Mouse (Mus musculus) gastrocnemius, postnatal 14 days (tissue): Measurements from ENCODE around the gene Lpar3. TPM values are rescaled to one million over a fixed set of nuclear protein-coding genes. Genes with fewer than 3 reads are reported as not detected.
A peak's percentile ranks its signal among the peaks of the same experiment; 100 is the strongest.

Experiments
- DNase-seq: peaks from one replicate; pipeline ENCODE4 v3.0.0; 2021; ENCODE audit warnings: mixed read lengths
- intact Hi-C: fragments of 180-260 bp; cut with DNase I; formaldehyde crosslinking; loops from one replicate; pipeline ENCODE4 v1.15.1; 2025; ENCODE audit warnings: low total_unique reads
- long read RNA-seq, 2 experiments: library from polyadenylated mRNA; stranded (forward); transcript quantifications; one replicate each; pipeline ENCODE4 v2.0.0; 2021
- total RNA-seq, 2 experiments: library from RNA; stranded (reverse); gene quantifications; 2 replicates each; pipeline ENCODE4 v1.2.3; 2021

The Lpar3 gene
- under 1 TPM; 0.18 to 0.29 TPM for total RNA-seq
- long read RNA-seq, experiment 1 = 0 reads
- long read RNA-seq, experiment 2 = 0 reads

GRCm38 (mm10) chr3:146220776-146221486 lies at the start of gene Lpar3:
TSS of gene Lpar3 (plus strand) at chr3:146220963.
- intact Hi-C loops = no loop called here
- peak; percentile 73 for DNase-seq

DNA sequence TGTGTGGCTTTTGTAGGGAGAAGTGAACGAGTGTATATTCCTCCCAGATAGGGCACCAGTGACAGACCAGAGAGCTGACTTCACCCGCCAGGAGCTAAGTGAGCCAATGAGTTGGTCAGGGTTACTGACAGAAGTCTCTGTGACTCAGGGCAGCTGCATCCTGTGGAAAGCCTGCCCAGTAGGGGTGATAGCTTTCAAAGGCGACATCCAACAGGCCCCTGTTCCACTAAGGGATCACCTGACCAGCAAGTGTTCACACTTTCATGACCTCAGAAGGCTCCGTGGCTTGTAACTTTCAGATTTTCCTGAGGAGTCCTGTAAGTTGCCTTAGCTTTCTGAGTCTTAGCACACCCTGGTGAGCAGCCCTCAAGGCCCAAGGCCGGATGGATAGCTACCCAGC lies 47.7 kb upstream of the Lpar3 start:
- intact Hi-C loops = no loop called here
- no peak for DNase-seq

GRCm38 (mm10) chr3:146174215-146174614 lies 46.5 kb upstream of the Lpar3 start:
- intact Hi-C loops = no loop called here

DNA sequence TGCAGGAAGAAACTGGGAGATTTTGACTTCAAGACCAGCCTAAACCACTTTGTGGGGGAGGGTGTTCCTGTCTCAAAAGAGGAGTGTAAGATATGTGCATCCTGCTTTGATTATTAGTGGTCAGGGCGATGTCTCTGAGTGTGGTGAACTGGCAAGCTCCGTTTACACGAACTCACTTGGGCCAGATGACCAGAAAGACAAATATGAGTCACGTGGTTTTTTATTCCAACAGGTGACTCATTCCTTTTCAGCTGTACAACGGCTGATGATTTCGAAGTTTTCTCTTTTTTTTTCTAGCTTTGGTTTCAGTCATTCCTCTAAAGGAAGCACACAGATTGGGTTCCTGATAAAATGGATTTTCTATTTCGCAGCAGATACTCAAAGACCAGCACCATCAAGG lies 43.5 kb upstream of the Lpar3 start:
- intact Hi-C loops = loop anchor here (2.0 to 5.0 kb wide), 2 partner anchors 118 to 230 kb away; no protein-coding TSS in a partner anchor
- no peak for DNase-seq

More at GRCm38 (mm10) chr3:146174215-146174614, 46.5 kb upstream of the Lpar3 start:
- DNase-seq = no peak

DNA sequence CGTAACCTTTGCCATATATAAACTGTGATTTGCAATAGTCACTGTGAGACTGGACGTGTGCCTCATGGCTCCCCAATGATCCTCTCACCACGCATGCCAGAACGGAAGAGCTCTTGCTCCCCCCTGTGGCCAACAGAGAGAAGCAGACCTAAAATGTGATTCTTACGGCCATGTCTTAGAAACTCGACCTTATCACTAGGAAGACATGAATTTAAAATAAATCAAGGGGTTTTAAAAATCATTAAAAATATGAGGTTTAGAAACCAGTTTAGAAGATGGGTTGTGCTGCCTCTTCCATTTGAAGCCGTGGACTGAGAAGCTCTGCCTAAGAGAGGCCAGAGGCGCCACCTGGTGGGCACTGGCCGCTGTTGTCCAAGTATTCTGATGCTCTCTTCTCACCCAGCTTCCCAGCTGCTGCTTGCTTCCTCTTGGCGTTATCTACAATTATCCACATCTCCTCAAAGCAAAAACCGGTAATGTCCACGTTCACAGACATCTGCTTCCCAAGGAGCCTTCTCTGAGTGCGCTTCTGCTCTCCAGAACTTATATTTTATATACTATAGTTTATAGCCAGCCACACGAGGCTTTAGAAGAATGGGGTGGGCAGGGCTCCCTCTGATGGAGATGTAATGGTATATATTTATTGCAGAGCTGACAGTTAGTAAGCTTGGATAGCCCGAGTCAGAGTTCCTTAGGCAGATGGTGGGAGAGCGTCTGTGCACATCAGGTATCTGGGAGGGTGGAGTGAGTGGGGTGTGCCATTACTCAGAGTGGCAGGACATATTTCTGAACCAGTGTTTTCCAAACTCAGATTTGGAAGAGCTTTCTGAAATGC lies 42.8 kb upstream of the Lpar3 start:
- DNase-seq = peak; percentile 75
- intact Hi-C loops = loop anchor here (2.0 to 5.0 kb wide), 2 partner anchors 119 to 231 kb away; no protein-coding TSS in a partner anchor

- intact Hi-C loops = no loop called here
- no peak for DNase-seq
Measured at GRCm38 (mm10) chr3:146180341-146180740, 40.4 kb upstream of the Lpar3 start.

DNA sequence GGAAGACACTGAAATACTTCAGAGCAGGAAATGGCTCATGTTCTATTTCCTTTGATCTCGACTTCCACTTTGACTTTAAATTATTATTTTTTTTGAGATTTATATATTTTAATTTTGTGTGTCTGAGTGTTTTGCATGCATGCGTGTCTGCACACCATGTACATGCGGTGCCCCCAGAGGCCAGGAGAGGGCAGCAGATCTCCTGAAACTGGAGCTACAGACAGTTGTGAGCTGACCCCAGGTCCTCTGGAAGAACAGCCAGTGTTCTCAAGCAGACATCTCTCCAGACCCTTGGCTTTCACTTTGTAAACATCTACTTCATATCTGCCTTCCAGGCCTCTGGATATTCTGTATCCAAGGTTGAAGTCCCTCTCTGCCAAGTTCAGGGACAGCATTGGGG lies 39.8 kb upstream of the Lpar3 start:
- intact Hi-C loops = no loop called here
- DNase-seq = peak; percentile 41

DNA sequence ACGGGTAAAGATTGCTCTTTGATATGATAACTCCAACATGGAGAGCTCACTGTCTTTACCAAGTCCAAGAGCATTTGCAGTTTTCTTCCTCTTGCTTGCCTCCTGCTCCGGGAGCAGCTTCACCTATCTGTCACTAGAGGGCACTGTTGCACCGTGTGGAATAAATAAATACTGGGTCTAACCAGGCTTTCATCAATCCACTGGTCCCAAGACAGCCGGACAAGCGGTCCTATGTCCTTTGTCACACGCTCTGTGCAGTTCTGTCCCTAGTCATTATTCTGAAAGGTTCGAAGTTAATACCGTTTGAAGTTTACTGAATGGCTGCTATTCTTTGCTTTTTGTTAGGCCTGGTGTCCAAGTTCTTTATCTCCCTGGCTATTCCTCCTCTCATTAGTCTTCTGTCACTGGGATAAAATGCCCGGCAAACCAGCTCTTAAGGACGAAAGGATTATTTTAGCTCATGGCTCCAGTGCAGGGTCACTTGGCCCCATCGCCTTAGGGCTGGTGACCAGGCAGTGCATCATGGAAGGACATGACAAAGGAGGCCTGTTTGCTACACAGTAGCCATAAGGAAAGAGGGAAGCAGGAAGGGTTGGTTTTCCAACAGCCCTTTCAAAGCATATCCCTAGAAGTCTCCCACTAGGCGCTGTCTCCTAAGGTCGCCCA lies 35.6 kb upstream of the Lpar3 start:
- intact Hi-C loops = loop anchor here (5.0 kb wide), 1 partner anchor 142 kb away; no protein-coding TSS in a partner anchor
- peak; percentile 35 for DNase-seq

DNA sequence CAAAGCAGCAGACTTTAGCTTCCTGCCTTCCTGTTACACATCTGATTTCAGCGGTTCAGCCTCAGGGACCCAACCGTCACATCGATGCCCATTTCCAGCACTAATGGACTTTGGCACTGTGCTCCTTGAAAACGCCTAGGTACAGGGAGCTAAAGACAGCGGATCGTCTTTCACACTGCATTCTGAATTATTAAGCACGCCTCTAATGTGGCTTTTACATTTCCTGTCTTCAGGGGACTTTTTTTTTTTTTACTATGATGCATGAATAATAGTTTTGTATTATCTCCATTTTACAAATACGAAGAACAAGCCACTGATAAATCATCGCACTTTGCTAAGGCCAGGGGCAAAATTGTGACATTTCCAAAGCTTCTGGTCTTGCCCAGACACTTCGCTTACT lies 34.7 kb upstream of the Lpar3 start:
- DNase-seq = no peak

GRCm38 (mm10) chr3:146189933-146190332 lies 30.8 kb upstream of the Lpar3 start:
- no peak for DNase-seq
- intact Hi-C loops = loop anchor here (5.0 kb wide), 1 partner anchor 137 kb away; no protein-coding TSS in a partner anchor

More for the DNA sequence above, 34.7 kb upstream of the Lpar3 start:
- intact Hi-C loops = loop anchor here (5.0 kb wide), 1 partner anchor 141 kb away; no protein-coding TSS in a partner anchor

- intact Hi-C loops = no loop called here
- DNase-seq = no peak
Measured at GRCm38 (mm10) chr3:146192507-146192906, 28.3 kb upstream of the Lpar3 start.

GRCm38 (mm10) chr3:146195153-146195552 lies 25.6 kb upstream of the Lpar3 start:
- DNase-seq = no peak
- intact Hi-C loops = no loop called here

DNA sequence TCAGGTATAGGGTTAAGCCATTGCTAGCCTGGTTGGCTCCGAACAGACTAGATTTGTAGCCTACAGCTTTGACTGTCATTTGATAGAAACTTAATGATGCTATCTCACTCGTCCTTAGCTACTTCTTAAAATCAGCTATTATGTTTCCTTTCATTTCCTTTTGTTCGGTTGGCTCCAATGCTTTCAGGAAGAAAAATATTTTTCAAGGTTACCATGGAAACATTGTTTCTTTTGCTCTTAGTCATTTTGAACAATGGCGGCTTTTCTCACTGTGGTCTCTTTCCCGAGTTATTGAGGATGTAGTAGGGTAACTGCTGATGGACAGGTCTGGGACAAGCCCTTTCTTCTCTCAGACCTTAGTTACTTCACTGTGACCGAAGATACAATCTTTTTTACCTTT lies 24.5 kb upstream of the Lpar3 start:
- no peak for DNase-seq
- intact Hi-C loops = no loop called here

- no peak for DNase-seq
Measured at GRCm38 (mm10) chr3:146196780-146197743, 23.7 kb upstream of the Lpar3 start.

DNA sequence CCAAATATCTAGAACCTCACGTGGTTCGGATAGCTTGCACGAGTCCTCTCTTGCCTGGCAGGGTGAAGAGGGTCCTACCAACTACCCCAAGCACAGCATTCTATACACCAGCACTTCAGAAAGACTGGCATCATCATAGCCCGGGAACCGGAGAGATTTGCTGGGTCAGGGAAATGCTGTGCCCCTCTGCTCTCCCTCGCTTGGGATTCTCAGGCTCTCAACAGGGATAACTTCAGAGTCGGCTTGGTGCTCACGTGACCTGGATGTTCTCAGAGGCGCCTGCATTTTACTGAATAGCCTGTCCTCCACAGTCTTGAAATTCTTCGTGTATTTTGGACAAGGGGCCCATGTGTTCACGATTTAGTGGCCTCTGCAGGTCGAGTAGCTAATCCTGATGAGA lies 23.0 kb upstream of the Lpar3 start:
- intact Hi-C loops = no loop called here
- no peak for DNase-seq

More at GRCm38 (mm10) chr3:146196780-146197743, 23.7 kb upstream of the Lpar3 start:
- intact Hi-C loops = no loop called here

- DNase-seq = no peak
- intact Hi-C loops = no loop called here
Measured at GRCm38 (mm10) chr3:146198803-146199481, 21.8 kb upstream of the Lpar3 start.

DNA sequence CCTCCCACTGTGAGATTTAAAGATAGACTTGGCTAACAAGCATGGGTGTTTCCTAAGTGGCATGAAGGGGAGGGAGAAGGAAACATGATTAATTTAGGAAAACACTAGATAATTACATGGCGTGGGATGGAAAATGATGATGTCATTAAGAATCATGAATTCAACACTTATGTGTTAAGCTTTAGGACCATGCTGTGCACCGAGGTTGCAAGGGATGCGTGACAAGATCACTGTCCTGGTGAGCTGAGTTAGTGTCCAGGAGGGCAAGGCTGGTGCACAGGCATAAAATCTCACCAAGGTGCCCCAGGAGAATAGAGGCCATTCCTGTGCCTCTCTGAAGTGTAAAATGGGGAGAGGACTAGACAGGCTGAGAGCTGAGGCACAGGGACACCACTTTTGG lies 21.3 kb upstream of the Lpar3 start:
- no peak for DNase-seq
- intact Hi-C loops = no loop called here

GRCm38 (mm10) chr3:146204375-146204774 lies 16.4 kb upstream of the Lpar3 start:
- DNase-seq = no peak
- intact Hi-C loops = no loop called here
